Mouse (Mus musculus): Measurements from ENCODE around the gene Zg16. TPM values are rescaled to one million over a fixed set of nuclear protein-coding genes. Genes with fewer than 3 reads are reported as not detected.

The Zg16 gene
- polyA plus RNA-seq, 1 experiment from 2014 or later, result not detected

DNA sequence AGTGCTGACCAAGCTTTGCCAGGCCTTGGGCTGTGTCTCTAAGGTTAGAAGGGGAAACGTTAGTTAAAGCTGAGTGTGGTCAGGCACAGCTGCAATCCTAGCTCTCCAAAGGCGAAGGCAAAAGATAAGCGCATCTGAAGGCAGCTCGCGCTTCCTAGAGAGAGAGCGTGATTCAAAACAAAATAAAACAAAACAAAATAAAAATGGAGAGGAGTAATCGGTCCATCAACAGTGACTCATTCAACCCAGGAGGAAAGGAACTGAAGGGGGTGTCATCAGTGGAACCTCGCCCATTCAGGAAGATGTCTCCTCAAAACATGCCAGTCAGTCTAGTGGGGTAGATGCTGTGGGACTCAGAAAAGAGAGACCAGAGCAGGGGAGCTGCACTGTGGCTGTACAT, 4.9 kb downstream of the Zg16 start:
- WGBS, result 83% methylated on average over 8 of the region's 8 CpGs
- H3K4me1 ChIP-seq (replicated peaks; ENCODE audit: control insufficient read depth, insufficient read depth, low read length), result no peaks in the 10 kb centered on the region

DNA sequence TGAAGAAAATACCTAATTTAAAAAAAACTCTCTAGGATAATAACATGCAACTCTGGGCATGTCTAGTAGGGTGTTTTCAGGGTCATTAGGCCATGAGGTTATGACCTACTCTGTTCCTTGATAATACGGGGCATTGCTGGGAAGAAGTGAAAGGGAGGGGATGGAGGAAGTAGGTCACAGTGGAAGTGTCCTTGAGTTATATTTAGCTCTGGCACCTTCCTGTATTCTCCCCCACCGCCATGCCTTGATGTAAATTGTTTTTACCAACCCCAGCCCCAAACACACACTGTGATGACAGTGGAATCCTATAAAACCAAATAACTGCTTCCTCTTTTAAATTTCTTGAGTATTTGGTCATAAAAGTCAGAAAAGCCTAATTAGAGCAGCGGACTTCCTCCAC, 7.1 kb downstream of the Zg16 start:
- Histone ChIP-seq H3K36me3 (ENCODE audit: control insufficient read depth, insufficient read depth) (no peaks in the 10 kb centered on the region), H3K9me3 (ENCODE audit: control insufficient read depth, low read length) (no peaks in the 10 kb centered on the region), H3K4me3 (replicated peaks; ENCODE audit: low read length) (no peak overlapping the region), H3K27ac (ENCODE audit: low read length) (no peak overlapping the region), H3K27me3 (replicated peaks; ENCODE audit: control insufficient read depth, insufficient read depth, low read length) (no peaks in the 10 kb centered on the region), H3K9ac (replicated peaks; ENCODE audit: low read depth, low read length) (no peak overlapping the region), H3K4me1 (replicated peaks; ENCODE audit: control insufficient read depth, insufficient read depth, low read length) (no peaks in the 10 kb centered on the region), H3K4me2 (ENCODE audit: low read length) (no peak overlapping the region)
- no peak for ATAC-seq
- WGBS, result 84% methylated on average over 3 of the region's 3 CpGs

More for the DNA sequence above, 4.9 kb downstream of the Zg16 start:
- Histone ChIP-seq H3K36me3 (ENCODE audit: control insufficient read depth, insufficient read depth) (no peaks in the 10 kb centered on the region), H3K4me2 (ENCODE audit: low read length) (no peak overlapping the region), H3K9me3 (ENCODE audit: control insufficient read depth, low read length) (no peaks in the 10 kb centered on the region), H3K27me3 (replicated peaks; ENCODE audit: control insufficient read depth, insufficient read depth, low read length) (no peaks in the 10 kb centered on the region), H3K27ac (ENCODE audit: low read length) (no peak overlapping the region), H3K4me3 (replicated peaks; ENCODE audit: low read length) (no peak overlapping the region), H3K9ac (replicated peaks; ENCODE audit: low read depth, low read length) (no peak overlapping the region)
- no peak for ATAC-seq

DNA sequence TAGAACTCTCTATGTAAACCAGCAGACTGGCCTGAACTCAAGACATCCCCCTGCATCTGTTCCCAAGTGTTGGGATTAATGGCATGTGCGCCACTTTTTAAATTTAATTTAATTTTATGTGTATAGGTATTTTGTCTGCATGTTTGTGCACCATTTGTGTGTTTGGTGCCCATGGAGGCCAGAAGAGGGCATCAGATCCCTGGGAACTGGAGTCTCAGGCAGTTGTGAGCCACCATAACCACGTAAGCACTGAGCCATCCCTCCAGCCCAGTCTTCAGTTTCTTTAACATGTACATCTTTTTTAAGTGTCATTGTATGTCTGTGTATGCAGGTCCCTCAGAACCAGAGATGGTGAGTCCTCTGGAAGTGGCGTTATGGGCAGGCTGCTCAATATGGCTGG, 9.4 kb downstream of the Zg16 start:
- no peaks in the 10 kb centered on the region for H3K4me1 ChIP-seq (replicated peaks; ENCODE audit: control insufficient read depth, insufficient read depth, low read length)
- ATAC-seq, result no peak

DNA sequence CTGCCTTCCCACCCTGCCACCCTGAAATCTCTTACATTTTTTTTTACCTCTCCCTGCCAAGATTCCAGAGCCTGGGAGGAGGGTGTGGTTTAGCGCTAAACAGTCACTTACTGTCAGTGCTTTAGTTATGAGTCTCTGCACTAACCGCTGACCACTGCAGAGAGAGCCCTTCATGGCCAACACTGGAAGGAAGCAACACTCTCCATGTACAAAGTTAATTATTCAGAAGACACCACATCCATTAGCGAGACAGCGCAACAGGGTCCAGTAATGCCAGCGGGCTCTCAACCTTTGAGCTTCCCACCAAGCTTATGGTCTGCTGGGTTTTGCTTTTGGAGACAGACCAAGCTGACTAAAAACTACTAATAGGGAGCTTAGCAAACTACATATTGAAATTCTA, 10.9 kb downstream of the Zg16 start:
- H3K4me2 ChIP-seq (ENCODE audit: low read length), result no peak overlapping the region
- ATAC-seq, result no peak
- H3K9me3 ChIP-seq (ENCODE audit: control insufficient read depth, low read length), result no peaks in the 10 kb centered on the region
- 89% methylated on average over 5 of the region's 5 CpGs for WGBS
- H3K4me3 ChIP-seq (replicated peaks; ENCODE audit: low read length), result no peak overlapping the region
- no peak overlapping the region for H3K27ac ChIP-seq (ENCODE audit: low read length)
- H3K9ac ChIP-seq (replicated peaks; ENCODE audit: low read depth, low read length), result no peak overlapping the region
- H3K4me1 ChIP-seq (replicated peaks; ENCODE audit: control insufficient read depth, insufficient read depth, low read length), result no peaks in the 10 kb centered on the region
- no peaks in the 10 kb centered on the region for H3K36me3 ChIP-seq (ENCODE audit: control insufficient read depth, insufficient read depth)
- H3K27me3 ChIP-seq (replicated peaks; ENCODE audit: control insufficient read depth, insufficient read depth, low read length), result no peaks in the 10 kb centered on the region

More for the DNA sequence above, 9.4 kb downstream of the Zg16 start:
- H3K4me2 ChIP-seq (ENCODE audit: low read length), result no peak overlapping the region
- H3K9me3 ChIP-seq (ENCODE audit: control insufficient read depth, low read length), result no peaks in the 10 kb centered on the region
- H3K4me3 ChIP-seq (replicated peaks; ENCODE audit: low read length), result no peak overlapping the region
- no peaks in the 10 kb centered on the region for H3K36me3 ChIP-seq (ENCODE audit: control insufficient read depth, insufficient read depth)
- H3K9ac ChIP-seq (replicated peaks; ENCODE audit: low read depth, low read length), result no peak overlapping the region
- 85% methylated on average over 3 of the region's 3 CpGs for WGBS
- H3K27ac ChIP-seq (ENCODE audit: low read length), result no peak overlapping the region
- no peaks in the 10 kb centered on the region for H3K27me3 ChIP-seq (replicated peaks; ENCODE audit: control insufficient read depth, insufficient read depth, low read length)

DNA sequence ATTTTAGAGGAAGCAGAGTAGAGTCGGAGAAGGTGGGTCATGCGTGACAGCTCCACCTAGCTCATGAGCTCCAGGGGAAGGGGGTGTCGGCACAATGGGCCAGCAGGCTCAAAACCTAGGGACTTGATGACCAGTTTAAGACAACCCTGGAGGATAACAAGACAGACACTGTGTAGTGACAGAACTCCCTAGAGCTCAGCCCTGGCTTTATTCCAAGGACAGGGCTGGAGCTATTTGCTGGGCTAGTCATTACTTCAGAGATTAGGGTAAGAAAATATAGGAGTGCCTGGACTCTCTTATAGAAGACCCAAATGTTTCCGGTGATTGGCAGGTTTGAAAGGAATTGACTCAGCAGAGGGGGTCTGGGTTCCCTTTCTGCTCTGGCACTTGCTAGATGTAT, 13.9 kb downstream of the Zg16 start:
- H3K27ac ChIP-seq (ENCODE audit: low read length), result no peak overlapping the region
- ATAC-seq, result no peak
- no peak overlapping the region for H3K4me2 ChIP-seq (ENCODE audit: low read length)
- H3K36me3 ChIP-seq (ENCODE audit: control insufficient read depth, insufficient read depth), result no peaks in the 10 kb centered on the region
- H3K9ac ChIP-seq (replicated peaks; ENCODE audit: low read depth, low read length), result no peak overlapping the region
- no peak overlapping the region for H3K4me3 ChIP-seq (replicated peaks; ENCODE audit: low read length)
- H3K9me3 ChIP-seq (ENCODE audit: control insufficient read depth, low read length), result no peaks in the 10 kb centered on the region
- H3K27me3 ChIP-seq (replicated peaks; ENCODE audit: control insufficient read depth, insufficient read depth, low read length), result no peaks in the 10 kb centered on the region
- H3K4me1 ChIP-seq (replicated peaks; ENCODE audit: control insufficient read depth, insufficient read depth, low read length), result no peaks in the 10 kb centered on the region
- WGBS, result 84% methylated on average over 4 of the region's 4 CpGs

DNA sequence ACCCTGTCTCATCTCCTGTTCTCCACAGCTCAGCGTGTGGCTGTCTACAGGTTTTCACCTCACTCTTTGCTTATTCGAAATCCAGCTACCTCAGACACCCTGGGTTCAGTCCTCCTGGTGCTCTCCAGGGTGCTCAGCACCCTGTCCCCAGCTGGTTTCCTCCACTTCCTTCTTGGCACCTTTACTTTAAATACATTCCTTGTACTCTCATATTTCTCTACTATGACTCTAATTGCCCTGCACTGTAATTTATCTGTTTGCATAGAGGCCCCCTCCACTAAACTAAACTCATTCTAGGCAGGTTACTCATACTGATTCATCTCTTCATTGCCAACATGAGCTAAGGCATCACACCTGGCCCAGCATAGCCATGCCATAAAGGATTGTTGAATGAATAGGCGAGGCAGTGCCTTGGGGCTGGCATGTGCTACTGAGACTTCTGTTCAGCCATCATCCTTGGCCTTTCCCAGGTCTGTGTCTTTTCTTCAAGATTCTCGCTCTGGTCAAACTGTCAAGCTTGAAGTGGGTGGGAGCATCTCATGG, 16.2 kb downstream of the Zg16 start:
- Histone ChIP-seq H3K27me3 (replicated peaks; ENCODE audit: control insufficient read depth, insufficient read depth, low read length) (no peaks in the 10 kb centered on the region), H3K4me3 (replicated peaks; ENCODE audit: low read length) (no peak overlapping the region), H3K9ac (replicated peaks; ENCODE audit: low read depth, low read length) (no peak overlapping the region), H3K36me3 (ENCODE audit: control insufficient read depth, insufficient read depth) (no peaks in the 10 kb centered on the region), H3K27ac (ENCODE audit: low read length) (no peak overlapping the region), H3K4me2 (ENCODE audit: low read length) (no peak overlapping the region), H3K9me3 (ENCODE audit: control insufficient read depth, low read length) (no peaks in the 10 kb centered on the region), H3K4me1 (replicated peaks; ENCODE audit: control insufficient read depth, insufficient read depth, low read length) (no peaks in the 10 kb centered on the region)
- WGBS, result 77% methylated on average over 4 of the region's 4 CpGs
- no peak for ATAC-seq

DNA sequence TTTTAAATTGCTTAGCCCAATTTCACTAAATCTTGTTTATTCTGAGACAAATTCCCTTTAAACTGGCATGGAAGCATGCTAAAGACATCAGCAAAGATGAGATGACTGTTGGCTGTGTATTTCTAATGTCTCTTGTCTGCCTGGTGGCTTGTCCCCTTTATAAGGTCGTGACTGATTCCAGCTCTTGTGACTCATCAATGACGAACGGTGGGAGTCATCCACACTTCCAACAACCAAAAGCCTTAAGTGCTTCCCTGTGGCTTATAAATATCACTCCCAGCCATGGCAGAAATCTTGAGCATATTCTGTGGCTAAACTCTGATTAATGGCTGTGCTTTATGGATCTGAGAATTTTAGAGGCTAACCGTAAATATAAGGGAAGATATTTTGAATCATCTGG, 20.8 kb downstream of the Zg16 start:
- no peaks in the 10 kb centered on the region for H3K36me3 ChIP-seq (ENCODE audit: control insufficient read depth, insufficient read depth)
- H3K9ac ChIP-seq (replicated peaks; ENCODE audit: low read depth, low read length), result no peak overlapping the region
- no peaks in the 10 kb centered on the region; the same call in 1 of the 2 replicates for H3K9me3 ChIP-seq (ENCODE audit: control insufficient read depth, low read length)
- H3K4me3 ChIP-seq (replicated peaks; ENCODE audit: low read length), result no peak overlapping the region
- no peak overlapping the region for H3K4me2 ChIP-seq (ENCODE audit: low read length)
- whole genome bisulfite sequencing, result 85% methylated on average over 4 of the region's 4 CpGs
- no peaks in the 10 kb centered on the region for H3K27me3 ChIP-seq (replicated peaks; ENCODE audit: control insufficient read depth, insufficient read depth, low read length)
- no peak overlapping the region for H3K27ac ChIP-seq (ENCODE audit: low read length)
- no peak for ATAC-seq
- H3K4me1 ChIP-seq (replicated peaks; ENCODE audit: control insufficient read depth, insufficient read depth, low read length), result no peaks in the 10 kb centered on the region

DNA sequence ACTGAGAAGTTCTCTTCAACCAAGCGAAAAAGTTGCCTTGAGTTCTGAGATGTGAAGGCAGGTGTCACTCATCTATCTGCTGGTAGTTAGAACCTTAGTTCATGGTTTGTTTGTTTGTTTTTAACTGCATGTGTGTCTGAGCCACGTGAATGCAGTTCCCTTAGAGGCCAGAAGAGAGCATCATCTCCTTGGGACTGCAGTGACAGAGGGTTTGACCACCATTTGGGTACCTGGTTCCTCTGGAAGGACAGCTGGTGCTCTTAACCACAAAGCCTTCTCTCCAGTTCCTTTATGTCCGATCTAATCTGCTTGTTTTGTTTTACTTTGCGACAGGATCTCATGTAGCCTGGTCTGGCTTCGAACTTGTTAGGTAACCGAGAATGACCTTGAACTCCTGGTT, 21.6 kb downstream of the Zg16 start:
- Histone ChIP-seq H3K4me1 (replicated peaks; ENCODE audit: control insufficient read depth, insufficient read depth, low read length) (no peaks in the 10 kb centered on the region), H3K4me2 (ENCODE audit: low read length) (no peak overlapping the region), H3K36me3 (ENCODE audit: control insufficient read depth, insufficient read depth) (no peaks in the 10 kb centered on the region), H3K27me3 (replicated peaks; ENCODE audit: control insufficient read depth, insufficient read depth, low read length) (no peaks in the 10 kb centered on the region), H3K27ac (ENCODE audit: low read length) (no peak overlapping the region), H3K9ac (replicated peaks; ENCODE audit: low read depth, low read length) (no peak overlapping the region), H3K4me3 (replicated peaks; ENCODE audit: low read length) (no peak overlapping the region), H3K9me3 (ENCODE audit: control insufficient read depth, low read length) (no peaks in the 10 kb centered on the region; the same call in 1 of the 2 replicates)
- 90% methylated on average over 6 of the region's 6 CpGs for WGBS
- no peak for ATAC-seq

DNA sequence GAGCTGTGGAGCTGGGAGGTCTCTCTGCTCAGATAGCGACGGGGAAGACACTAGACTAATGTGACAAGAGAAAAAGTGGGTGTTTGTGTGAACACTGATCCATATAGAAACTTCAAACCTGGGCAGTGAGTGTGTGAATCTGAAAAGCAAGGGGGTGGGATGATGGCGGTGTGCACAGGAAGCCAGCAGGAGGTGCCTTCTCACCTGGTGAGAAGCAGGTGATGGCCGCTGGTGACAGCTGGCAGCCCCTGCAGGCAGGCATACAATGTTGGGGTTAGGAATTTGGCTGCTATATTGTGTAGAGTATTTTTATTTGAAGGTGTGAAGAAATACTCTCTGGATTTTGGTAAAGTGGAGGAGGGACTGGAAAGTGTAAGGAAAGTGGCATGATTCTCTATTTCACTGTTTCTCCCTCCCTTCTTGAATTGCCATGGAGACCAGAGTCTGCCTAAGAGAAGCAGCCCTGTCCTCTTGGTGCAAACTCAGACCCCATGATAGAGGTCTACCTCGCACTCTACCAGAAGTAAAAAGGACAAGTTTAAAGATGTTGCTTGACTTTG, 32.0 kb downstream of the Zg16 start:
- Histone ChIP-seq H3K4me3 (replicated peaks; ENCODE audit: low read length) (no peak overlapping the region), H3K4me1 (replicated peaks; ENCODE audit: control insufficient read depth, insufficient read depth, low read length) (no peaks in the 10 kb centered on the region), H3K4me2 (ENCODE audit: low read length) (no peak overlapping the region), H3K36me3 (ENCODE audit: control insufficient read depth, insufficient read depth) (no peaks in the 10 kb centered on the region), H3K27me3 (replicated peaks; ENCODE audit: control insufficient read depth, insufficient read depth, low read length) (no peaks in the 10 kb centered on the region), H3K9ac (replicated peaks; ENCODE audit: low read depth, low read length) (no peak overlapping the region), H3K27ac (ENCODE audit: low read length) (no peak overlapping the region), H3K9me3 (ENCODE audit: control insufficient read depth, low read length) (no peaks in the 10 kb centered on the region)
- WGBS, result 76% methylated on average over 5 of the region's 5 CpGs
- no peak for ATAC-seq

Measured in forebrain, embryonic 16.5 days (tissue).